Mouse (Mus musculus) ES-Bruce4 (cell line): ENCODE results near the gene Cdk5rap2.

ENCODE experiments used
- CTCF ChIP-seq: IDR thresholded peaks from one replicate; pipeline ENCODE4 v1.8.1; 2011; ENCODE audit warnings: low read depth, low read length
- POLR2A ChIP-seq: IDR thresholded peaks from one replicate; pipeline ENCODE4 v1.8.1; 2011; ENCODE audit warnings: low read length; ENCODE audit not compliant: insufficient read depth

GRCm38 (mm10) chr4:70399074-70399473 is 11.2 kb downstream of the Cdk5rap2 start:
- no peak for TF ChIP-seq CTCF
- no peak for TF ChIP-seq POLR2A
